Mouse (Mus musculus) bone marrow macrophage, adult 2 months (primary cell): ENCODE measurements around the gene Ino80e.

Source experiments
- CTCF ChIP-seq: IDR thresholded peaks from 2 replicates; pipeline ENCODE4 v1.5.1; 2012; ENCODE audit warnings: low read depth, mild to moderate bottlenecking, low read length, moderate library complexity
- POLR2A ChIP-seq: IDR thresholded peaks from 2 replicates; pipeline ENCODE4 v1.6.1; 2012; ENCODE audit warnings: mild to moderate bottlenecking, low read depth, low read length, borderline replicate concordance

GRCm38 (mm10) chr7:126818818-126819217 is 43.4 kb downstream of the Ino80e start:
- TF ChIP-seq POLR2A (no peak), CTCF (no peak)
